Mouse (Mus musculus): ENCODE data around the gene Lca5l.
"Not testable (repeated sequence)": the region's sequence is repeated elsewhere in the genome, so short reads cannot be mapped to it uniquely, and the experiment has no call there.

Gene Lca5l

GRCm38 (mm10) chr16:96165723-96166264, 26.3 kb downstream of the Lca5l start:
- DNase-seq (ENCODE audit: low spot score): no peak

GRCm38 (mm10) chr16:96161336-96161735, 30.7 kb downstream of the Lca5l start:
- no peak for DNase-seq (ENCODE audit: low spot score)

GRCm38 (mm10) chr16:96160927-96161326, 31.1 kb downstream of the Lca5l start:
- DNase-seq (ENCODE audit: low spot score): no peak

- DNase-seq (ENCODE audit: low spot score): peak; percentile 52
Measured at GRCm38 (mm10) chr16:96159794-96160346, 32.2 kb downstream of the Lca5l start.

- DNase-seq (ENCODE audit: low spot score): peak; percentile 87
Measured at GRCm38 (mm10) chr16:96159091-96159731, 32.9 kb downstream of the Lca5l start.

GRCm38 (mm10) chr16:96158511-96159080, 33.5 kb downstream of the Lca5l start:
- no peak for DNase-seq (ENCODE audit: low spot score)

GRCm38 (mm10) chr16:96157171-96157570, 34.9 kb downstream of the Lca5l start:
- DNase-seq (ENCODE audit: low spot score): no peak

GRCm38 (mm10) chr16:96156019-96156418, 36.1 kb downstream of the Lca5l start:
- no peak for DNase-seq (ENCODE audit: low spot score)

- DNase-seq (ENCODE audit: low spot score): no peak
Measured at GRCm38 (mm10) chr16:96154476-96154875, 37.6 kb downstream of the Lca5l start.

- peak; percentile 92 for DNase-seq (ENCODE audit: low spot score)
Measured at GRCm38 (mm10) chr16:96151551-96151950, 40.5 kb downstream of the Lca5l start.

- peak; percentile 68 for DNase-seq (ENCODE audit: low spot score)
Measured at GRCm38 (mm10) chr16:96150995-96151394, 41.1 kb downstream of the Lca5l start.

- DNase-seq (ENCODE audit: low spot score): no peak
Measured at GRCm38 (mm10) chr16:96149311-96149710, 42.8 kb downstream of the Lca5l start.

GRCm38 (mm10) chr16:96148834-96149233, 43.2 kb downstream of the Lca5l start:
- no peak for DNase-seq (ENCODE audit: low spot score)

- no peak for DNase-seq (ENCODE audit: low spot score)
Measured at GRCm38 (mm10) chr16:96145814-96146213, 46.3 kb downstream of the Lca5l start.

- peak; percentile 100 for DNase-seq (ENCODE audit: low spot score)
Measured at GRCm38 (mm10) chr16:96145110-96145800, 46.8 kb downstream of the Lca5l start, which contains the start of gene Wrb. Wrb (plus strand) TSS chr16:96145407.

- not testable (repeated sequence) for DNase-seq (ENCODE audit: low spot score)
Measured at GRCm38 (mm10) chr16:96144748-96145109, 47.3 kb downstream of the Lca5l start.

- no peak for DNase-seq (ENCODE audit: low spot score)
Measured at GRCm38 (mm10) chr16:96128466-96128865, 63.6 kb downstream of the Lca5l start.

- DNase-seq (ENCODE audit: low spot score): peak; percentile 99
Measured at GRCm38 (mm10) chr16:96127657-96128344, 64.3 kb downstream of the Lca5l start, which contains the start of gene Hmgn1. Hmgn1 (minus strand) TSS chr16:96127729.

GRCm38 (mm10) chr16:96127288-96127656, 64.8 kb downstream of the Lca5l start:
- DNase-seq (ENCODE audit: low spot score): no peak

GRCm38 (mm10) chr16:96126684-96127171, 65.3 kb downstream of the Lca5l start:
- peak; percentile 57 for DNase-seq (ENCODE audit: low spot score)

- DNase-seq (ENCODE audit: low spot score): no peak
Measured at GRCm38 (mm10) chr16:96120022-96120623, 71.9 kb downstream of the Lca5l start.

Measured in testis, postnatal 10 days (tissue).